Mouse (Mus musculus): ENCODE measurements around the gene Sarnp. TPM values are rescaled to one million over a fixed set of nuclear protein-coding genes. Genes with fewer than 3 reads are reported as not detected.
A peak's percentile ranks its signal among the peaks of the same experiment; 100 is the strongest.

The Sarnp gene
- total RNA-seq, 1 experiment from 2014 or later, result 60.7 TPM

GRCm38 (mm10) chr10:128890383-128891295, 73.5 kb downstream of the Sarnp start:
- DNase-seq, result no peak

GRCm38 (mm10) chr10:128891296-128892094, 74.4 kb downstream of the Sarnp start, which contains the start of gene Gdf11:
Gene Gdf11 (minus strand): TSS chr10:128891718.
- peak; percentile 72 for DNase-seq

- no peak for DNase-seq
These were observed 75.1 kb downstream of the Sarnp start for GRCm38 (mm10) chr10:128892246-128892645.

DNA sequence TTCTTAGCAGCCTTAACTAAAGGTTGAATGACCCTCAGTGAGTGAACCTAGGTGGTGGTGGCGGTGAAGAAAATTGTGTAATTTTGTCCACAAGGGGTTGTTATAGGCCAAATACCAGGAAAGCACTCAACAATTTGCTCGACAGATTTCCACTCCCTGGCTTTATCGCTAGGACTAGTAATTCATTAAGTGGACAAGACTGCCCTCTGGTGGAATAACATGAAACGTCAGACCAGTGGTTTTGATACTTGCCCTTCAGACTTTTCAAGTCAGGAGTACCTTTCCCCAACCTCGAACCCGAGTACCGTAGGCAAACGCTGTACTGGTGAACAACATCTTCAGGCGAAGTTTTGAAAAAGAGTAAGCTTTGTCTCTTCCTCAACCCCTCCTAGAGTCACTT, 78.3 kb downstream of the Sarnp start:
- DNase-seq, result peak; percentile 81

GRCm38 (mm10) chr10:128895952-128896693, 79.0 kb downstream of the Sarnp start:
- peak; percentile 56 for DNase-seq

- DNase-seq, result no peak
These were observed 79.7 kb downstream of the Sarnp start for GRCm38 (mm10) chr10:128896807-128897206.

- no peak for DNase-seq
These were observed 80.4 kb downstream of the Sarnp start for GRCm38 (mm10) chr10:128897501-128897900.

GRCm38 (mm10) chr10:128899759-128900490, 82.8 kb downstream of the Sarnp start:
- DNase-seq, result no peak

- no peak for DNase-seq
These were observed 83.6 kb downstream of the Sarnp start, which contains the start of gene Cd63 for GRCm38 (mm10) chr10:128900698-128901097. Gene Cd63 (plus strand): TSS chr10:128900989.

DNA sequence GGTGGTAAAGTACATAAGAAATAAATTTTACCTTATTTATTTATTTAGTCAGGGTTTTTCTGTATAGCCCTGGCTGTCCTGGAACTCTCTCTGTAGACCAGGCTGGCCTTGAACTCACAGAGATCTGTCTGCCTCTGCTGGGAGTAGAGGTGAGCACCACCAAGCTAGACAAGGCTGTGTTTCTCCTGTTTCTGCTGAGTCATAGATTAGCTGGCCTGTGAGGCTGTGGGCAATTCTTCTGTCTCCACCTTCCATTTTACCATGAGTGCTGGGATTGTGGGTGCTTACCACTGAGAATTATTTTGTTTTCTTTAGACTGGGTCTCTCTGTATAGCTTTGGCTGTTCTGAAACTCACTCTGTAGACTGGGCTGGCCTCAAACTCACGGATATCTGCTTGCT, 84.3 kb downstream of the Sarnp start:
- no peak for DNase-seq

- no peak for DNase-seq
These were observed 85.4 kb downstream of the Sarnp start for GRCm38 (mm10) chr10:128902409-128902988.

- DNase-seq, result no peak
These were observed 87.7 kb downstream of the Sarnp start for GRCm38 (mm10) chr10:128904812-128905211.

DNA sequence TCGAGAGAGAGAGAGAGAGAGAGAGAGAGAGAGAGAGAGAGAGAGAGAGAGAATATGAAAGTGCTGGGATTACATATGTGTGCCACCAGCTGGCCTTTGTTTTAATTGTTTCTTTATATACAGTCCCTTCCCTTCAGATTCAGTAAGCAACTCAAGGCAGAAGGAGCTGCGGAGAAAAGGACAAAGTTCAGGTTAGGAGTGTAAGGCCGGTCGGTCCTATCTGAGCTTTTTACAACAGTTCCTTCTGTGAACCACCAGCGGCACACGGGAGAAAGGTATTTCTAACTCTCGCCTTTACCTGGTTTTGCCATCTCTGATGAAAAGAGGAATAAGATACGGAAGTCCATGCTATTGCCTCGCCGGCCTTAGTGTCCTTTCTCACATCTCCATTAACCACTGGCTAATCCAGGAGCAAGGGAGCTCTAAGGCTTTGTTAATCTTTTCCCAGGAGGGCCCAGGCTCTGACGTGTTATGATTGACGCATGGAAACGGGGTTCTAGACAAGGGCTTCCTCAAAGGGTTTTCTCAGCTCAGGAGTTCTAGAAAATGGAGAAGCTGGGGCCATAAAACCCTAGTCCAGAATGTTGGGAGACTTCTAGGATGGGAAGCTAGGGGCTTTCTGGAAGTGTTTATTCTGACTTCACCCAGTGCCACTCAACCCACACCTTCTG, 91.8 kb downstream of the Sarnp start:
- DNase-seq, result no peak

DNA sequence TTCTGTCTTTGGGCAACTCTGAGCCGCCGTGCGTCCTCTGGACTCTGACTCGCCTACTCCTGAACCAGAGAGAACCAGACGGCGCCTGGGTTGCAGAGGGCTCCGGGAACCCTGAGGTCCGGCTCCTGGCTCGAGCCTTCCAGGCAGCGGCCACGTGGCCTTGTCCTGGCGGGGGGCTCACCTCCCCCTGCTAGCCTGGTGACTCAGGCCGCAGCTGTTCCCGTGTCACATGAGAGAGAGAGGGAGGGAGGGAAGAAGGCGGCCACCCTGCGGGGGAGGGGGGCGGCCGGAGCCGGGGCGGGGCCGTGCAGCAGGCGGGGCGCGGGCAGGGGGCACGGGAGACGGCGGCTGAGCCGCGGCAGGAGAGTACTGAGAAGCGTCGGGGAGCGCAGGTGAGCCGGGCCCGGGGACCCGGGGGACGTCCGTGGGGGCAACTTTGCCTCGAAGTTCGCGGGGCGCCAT, 92.5 kb downstream of the Sarnp start:
- peak; percentile 95 for DNase-seq

GRCm38 (mm10) chr10:128910066-128910841, 93.1 kb downstream of the Sarnp start:
- peak; percentile 69 for DNase-seq

DNA sequence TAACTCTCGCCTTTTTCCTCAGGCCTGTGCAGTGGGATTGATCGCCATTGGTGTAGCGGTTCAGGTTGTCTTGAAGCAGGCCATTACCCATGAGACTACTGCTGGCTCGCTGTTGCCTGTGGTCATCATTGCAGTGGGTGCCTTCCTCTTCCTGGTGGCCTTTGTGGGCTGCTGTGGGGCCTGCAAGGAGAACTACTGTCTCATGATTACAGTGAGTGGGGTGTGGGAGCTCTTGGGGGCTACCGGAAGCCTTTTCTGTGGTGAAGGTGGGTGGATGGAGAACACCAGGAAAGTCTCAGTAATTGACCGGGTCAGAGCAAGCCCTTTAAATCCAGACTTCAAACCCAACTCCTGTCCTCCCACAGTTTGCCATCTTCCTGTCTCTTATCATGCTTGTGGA, 94.3 kb downstream of the Sarnp start:
- no peak for DNase-seq

GRCm38 (mm10) chr10:128912268-128912667, 95.1 kb downstream of the Sarnp start:
- no peak for DNase-seq

GRCm38 (mm10) chr10:128912791-128913190, 95.7 kb downstream of the Sarnp start:
- DNase-seq, result no peak

DNA sequence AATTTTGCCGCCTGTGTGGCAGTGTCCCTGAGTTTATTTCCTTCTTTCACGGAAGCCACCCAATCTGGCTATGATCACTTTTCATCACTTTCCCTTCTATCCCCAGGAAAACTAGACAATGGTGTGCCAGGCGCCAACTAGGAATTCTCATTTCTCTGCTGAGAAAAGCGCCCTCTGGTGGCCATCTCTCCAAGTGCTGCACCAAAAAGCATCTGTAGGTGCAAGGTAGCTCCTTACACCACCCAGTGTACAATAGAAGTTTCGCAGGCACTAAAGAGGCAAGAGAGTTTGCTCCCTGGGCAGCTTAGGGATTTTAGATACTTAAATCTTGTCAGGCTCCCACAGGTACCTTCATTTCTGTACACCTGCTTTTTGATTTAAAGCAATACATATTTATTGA, 96.1 kb downstream of the Sarnp start:
- peak; percentile 94 for DNase-seq

GRCm38 (mm10) chr10:128913696-128914095, 96.6 kb downstream of the Sarnp start:
- DNase-seq, result no peak
